Mouse (Mus musculus) retina, postnatal 7 days (tissue): Measurements from ENCODE around the gene Slc7a10.
"Not testable (repeated sequence)": the region's sequence is repeated elsewhere in the genome, so short reads cannot be mapped to it uniquely, and the experiment has no call there.

Source experiments
- DNase-seq: peaks from one replicate; pipeline ENCODE4 v3.0.0-alpha.2; 2012; ENCODE audit warnings: low read depth, low spot score

The Slc7a10 gene

DNA sequence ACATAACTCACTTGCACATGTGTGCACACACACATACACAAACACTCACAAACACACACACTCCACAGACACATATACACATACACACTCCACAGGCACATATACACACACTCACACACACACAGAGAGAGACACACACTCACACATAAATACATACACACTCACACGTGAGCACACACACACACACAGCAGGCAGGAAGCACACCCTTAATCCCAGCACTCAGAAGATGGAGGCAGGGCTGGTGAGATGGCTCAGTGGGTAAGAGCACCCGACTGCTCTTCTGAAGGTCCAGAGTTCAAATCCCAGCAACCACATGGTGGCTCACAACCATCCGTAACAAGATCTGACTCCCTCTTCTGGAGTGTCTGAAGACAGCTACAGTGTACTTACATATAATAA lies 51.8 kb downstream of the Slc7a10 start:
- not testable (repeated sequence) for DNase-seq
